Mouse (Mus musculus) megakaryocyte progenitor cell, adult 5-6 weeks (primary cell): ENCODE measurements around the gene Gm38394. TPM values are rescaled to one million over a fixed set of nuclear protein-coding genes. Genes with fewer than 3 reads are reported as not detected.

Experiments used
- ATAC-seq: replicated peaks from 2 replicates; pipeline ENCODE4 v1.8.0; 2016; ENCODE audit warnings: mild to moderate bottlenecking, moderate TSS enrichment, inconsistent platforms; ENCODE audit not compliant: poor library complexity
- total RNA-seq, 2 experiments: library from RNA; stranded (forward) in 1 of 2; stranded (reverse) in 1 of 2; fragments of 157-497, 149-512 nt in 1 of 2; fragments of 200-1000 nt in 1 of 2; gene quantifications; 2 replicates each; pipeline versions ENCODE4 v1.2.3 to v1.2.4; 2015 to 2017

Gm38394 gene
- total RNA-seq, 2 experiments from 2014 or later, result 4.1 to 19.0 TPM

GRCm38 (mm10) chr1:133664203-133664970 lies 3.3 kb upstream of the Gm38394 start:
- ATAC-seq, result no peak

DNA sequence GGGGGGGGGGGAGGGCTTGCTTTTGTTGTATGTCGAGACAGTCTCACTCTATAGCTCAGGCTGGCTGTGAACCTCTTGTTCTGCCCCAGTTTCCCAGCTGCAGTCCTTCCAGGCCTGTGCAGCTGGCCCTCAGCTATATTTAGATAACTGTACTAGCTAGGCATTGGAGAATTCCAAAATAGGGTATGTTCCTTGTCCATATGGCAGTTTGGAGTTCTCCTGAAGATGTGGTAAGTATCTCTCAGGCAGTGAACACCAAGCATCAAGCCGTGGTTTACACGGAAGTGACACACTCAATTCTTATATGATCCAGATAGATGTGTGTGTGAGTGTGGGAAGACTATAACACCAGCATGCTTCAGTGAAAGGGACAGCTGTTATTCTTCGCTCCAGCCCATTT lies 2.3 kb upstream of the Gm38394 start:
- ATAC-seq, result no peak

- ATAC-seq, result no peak
Observed at GRCm38 (mm10) chr1:133662941-133663340, 1.8 kb upstream of the Gm38394 start.

GRCm38 (mm10) chr1:133660466-133661202 lies 484 bp downstream of the Gm38394 start, which contains the start of gene Zbed6:
Gene Zbed6, minus strand, starts transcription at chr1:133660885.
- peak; percentile 47 for ATAC-seq

DNA sequence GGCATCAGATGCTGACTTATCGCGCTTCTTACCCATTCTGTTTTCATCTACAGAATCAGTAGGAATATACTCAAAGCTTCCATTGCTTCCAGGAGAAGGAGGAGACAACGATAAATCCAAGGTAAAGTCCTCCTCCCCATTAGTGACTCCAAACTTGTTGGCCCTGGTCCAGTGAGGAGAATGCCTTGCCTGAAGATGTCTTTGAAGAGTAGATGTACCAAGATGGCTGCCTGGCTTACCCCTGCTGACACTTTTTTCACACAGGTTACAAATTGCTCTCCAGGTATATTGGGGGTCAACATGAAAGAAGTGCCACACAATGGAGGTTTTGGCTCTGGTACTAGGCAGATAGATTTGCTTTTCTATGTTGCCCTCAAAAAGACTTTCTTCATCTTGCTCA lies 2.2 kb downstream of the Gm38394 start:
- no peak for ATAC-seq

DNA sequence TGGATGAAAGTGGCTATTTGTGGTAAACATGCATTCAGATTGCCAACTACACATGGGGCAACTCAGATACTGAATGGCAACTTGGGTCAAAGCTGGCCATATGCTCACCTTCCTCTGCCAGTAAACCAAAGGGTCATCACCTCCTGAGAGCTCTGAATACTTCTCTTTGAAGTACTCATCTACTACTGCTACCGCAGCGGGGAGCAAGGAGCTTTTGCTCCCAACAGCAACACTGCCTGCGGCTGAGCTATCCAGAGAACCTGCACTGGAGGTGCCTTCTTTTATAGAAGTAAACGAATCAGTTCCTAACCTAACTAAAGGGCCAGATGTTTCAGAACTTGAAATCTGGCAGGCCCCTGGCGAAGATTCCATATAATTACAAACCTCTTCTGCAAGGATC lies 4.3 kb downstream of the Gm38394 start:
- no peak for ATAC-seq

DNA sequence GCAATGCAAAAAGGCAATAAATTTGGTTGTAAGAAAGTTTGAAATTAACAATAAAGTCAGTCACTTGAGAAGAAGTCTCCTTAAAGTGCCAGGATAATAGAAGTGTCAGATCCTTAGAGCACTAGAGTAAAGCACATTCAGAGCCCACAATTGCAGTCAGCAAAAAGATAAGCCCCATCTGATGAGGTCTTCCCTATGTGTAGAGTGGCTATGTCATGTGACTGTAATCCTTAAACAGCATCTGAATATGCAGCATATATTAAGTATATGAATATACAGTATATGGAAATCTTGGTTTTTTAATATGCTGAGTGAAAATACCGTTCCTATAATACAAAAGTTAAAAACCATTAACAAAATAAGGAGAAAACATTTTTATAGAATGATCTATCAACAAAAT lies 8.1 kb downstream of the Gm38394 start:
- ATAC-seq, result no peak

DNA sequence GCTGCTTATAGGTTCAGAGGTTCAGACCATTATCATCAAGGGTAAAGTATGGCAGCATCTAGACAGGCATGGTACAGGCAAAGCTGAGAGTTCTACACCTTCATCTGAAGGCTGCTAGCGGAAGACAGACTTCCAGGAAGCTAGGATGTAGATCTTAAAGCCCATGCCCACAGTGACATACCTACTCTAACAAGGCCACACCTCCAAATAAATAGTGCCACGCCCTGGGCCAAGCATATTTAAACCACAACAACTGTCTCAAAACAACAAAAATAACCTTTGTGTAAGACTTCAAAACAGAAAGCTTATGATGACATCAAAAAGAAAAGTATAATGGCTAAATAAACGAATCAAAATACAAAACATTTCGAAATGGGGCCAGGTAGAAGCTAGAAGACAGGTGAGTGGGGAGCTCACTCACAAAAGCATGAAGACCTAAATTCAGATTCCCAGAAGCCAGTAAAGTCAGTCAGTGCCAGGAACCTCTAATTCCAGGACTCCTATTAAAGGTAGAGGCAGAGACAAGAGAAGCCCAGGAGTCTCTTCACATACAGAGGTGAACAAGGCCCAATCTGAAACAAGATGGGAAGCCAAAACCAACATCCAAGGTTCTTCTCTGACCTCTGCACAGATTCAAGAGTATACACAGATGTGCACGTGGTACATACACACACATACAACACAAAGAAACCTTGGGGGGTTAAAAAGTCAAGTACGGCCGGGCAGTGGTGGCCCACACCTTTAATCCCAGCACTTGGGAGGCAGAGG lies 10.6 kb downstream of the Gm38394 start:
- no peak for ATAC-seq

- no peak for ATAC-seq
Observed at GRCm38 (mm10) chr1:133645652-133646051, 15.5 kb downstream of the Gm38394 start.

DNA sequence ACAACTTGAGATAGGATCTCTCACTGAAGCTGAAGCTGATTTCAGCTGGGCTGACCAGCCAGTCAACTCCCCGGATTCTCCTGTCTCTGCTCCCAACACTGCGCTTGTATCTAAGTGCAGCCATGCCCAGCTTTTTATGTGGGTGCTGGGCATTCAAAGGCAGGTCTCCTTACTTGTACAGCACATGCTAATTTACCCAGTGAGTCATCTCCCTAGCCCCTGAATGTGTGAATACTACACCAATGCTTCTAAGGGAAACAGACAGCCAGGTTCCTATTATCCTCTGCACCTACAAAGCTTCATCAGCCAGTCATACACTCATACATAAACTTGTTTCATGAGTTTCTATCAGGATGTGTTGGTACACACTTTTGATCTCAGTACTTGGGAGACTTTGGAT lies 20.0 kb downstream of the Gm38394 start:
- ATAC-seq, result no peak

DNA sequence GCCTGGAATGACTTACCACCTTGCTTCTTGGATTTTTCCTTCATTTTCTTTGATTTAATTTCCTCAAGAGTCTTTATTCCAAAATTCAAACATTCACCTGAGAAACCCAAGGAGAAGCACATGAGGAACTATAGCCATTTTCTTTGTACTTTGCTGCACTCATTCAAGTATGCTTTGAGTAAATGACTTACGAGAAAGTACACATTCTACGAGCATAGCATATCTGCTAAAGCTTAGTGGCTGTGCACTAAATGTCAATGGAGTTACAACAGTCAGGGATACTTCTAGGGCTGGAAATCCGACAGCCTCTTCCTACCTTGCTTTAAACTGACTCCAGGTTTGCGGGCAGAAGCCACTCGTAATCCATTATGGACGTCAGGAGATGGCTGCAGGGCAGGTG lies 22.6 kb downstream of the Gm38394 start:
- ATAC-seq, result no peak

DNA sequence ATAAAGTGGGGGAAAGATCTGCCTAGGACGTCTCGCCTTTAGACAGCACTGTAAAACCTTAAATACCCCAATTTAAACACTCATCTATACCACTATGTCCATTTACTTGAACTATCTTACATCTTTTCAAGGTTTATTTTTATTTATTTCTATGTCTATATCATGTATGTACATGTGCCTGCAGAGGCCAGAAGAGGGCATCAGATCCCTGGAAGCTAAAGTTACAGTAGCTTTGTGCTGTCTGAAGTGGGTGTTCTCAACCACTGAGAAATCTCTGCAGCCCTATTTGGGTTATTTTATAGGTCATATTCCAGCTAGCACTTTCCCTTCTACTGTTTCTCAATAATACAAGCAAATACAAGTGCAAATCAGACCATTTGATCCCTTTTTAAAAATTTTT lies 28.9 kb downstream of the Gm38394 start:
- no peak for ATAC-seq

- ATAC-seq, result no peak
Observed at GRCm38 (mm10) chr1:133625052-133625451, 36.1 kb downstream of the Gm38394 start.

- ATAC-seq, result peak; percentile 59
Observed at GRCm38 (mm10) chr1:133618311-133618710, 42.8 kb downstream of the Gm38394 start.

DNA sequence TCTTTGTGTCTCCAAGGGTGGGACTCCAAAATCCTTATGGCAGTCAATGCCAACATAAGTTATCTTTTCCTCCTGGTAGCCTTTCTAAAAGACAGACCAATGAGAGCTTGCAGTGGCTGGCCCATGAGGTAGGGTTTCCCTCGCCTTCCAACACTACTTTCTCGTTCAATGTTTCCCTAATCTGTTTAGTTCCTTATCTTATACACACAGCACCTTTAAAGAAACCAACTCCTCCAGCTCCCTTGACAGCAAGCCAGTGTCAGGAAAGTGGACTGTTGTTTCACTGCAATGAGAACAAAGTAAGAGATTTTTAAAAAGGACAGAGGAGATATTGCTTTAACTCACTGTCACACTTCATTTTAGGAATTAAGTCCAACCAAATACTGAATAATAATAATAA lies 43.2 kb downstream of the Gm38394 start:
- peak; percentile 79 for ATAC-seq

- ATAC-seq, result peak; percentile 27; the same call in 1 of the 2 replicates
Observed at GRCm38 (mm10) chr1:133613817-133614216, 47.3 kb downstream of the Gm38394 start.

- ATAC-seq, result no peak
Observed at GRCm38 (mm10) chr1:133611436-133611835, 49.7 kb downstream of the Gm38394 start.

- no peak for ATAC-seq
Observed at GRCm38 (mm10) chr1:133610601-133611000, 50.5 kb downstream of the Gm38394 start.

- ATAC-seq, result peak; percentile 97
Observed at GRCm38 (mm10) chr1:133609771-133610502, 51.2 kb downstream of the Gm38394 start, which contains the start of gene Snrpe. Gene Snrpe, minus strand, starts transcription at chr1:133610291.

DNA sequence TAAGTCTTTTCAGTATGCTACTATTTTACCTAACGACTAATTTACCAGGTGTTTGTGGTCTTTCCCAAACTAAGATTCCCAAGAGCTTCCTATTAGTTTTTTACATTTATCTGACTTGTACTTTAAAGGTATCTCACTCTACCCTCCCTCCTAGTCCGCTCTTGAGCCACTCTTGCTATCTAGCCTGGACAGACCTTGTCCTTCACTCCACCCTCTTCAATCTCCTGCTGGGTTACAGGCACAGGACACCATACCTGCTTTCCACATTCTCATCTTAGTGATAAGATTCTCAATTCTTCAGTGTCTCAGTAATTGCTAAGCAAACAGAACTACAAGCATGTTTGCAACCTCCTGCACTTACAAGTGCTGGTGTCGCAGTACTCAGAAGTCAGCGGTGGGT lies 57.9 kb downstream of the Gm38394 start:
- no peak for ATAC-seq
